Mouse (Mus musculus) activated CD4-positive, CD25-positive, alpha-beta regulatory T cell, adult 4 months (primary cell): Measurements from ENCODE around the gene Dcbld1. TPM values are rescaled to one million over a fixed set of nuclear protein-coding genes. Genes with fewer than 3 reads are reported as not detected.
A peak's percentile ranks its signal among the peaks of the same experiment; 100 is the strongest.

ENCODE experiments used
- ATAC-seq: one replicate; pipeline ENCODE4 v1.8.0; 2017
- polyA plus RNA-seq, 2 experiments: library from polyadenylated mRNA; unstranded; fragments of 100-300 nt; shearing (Covaris generic); gene quantifications; one replicate each; pipeline ENCODE4 v1.2.1; 2017

The Dcbld1 gene
- under 1 TPM in 1 of 2 experiments, not detected in 1; 0.07 TPM for polyA plus RNA-seq

- peak; percentile 60 for ATAC-seq
Measured at GRCm38 (mm10) chr10:52233301-52233968, at the start of gene Dcbld1. Dcbld1 (plus strand) TSS chr10:52233619.

DNA sequence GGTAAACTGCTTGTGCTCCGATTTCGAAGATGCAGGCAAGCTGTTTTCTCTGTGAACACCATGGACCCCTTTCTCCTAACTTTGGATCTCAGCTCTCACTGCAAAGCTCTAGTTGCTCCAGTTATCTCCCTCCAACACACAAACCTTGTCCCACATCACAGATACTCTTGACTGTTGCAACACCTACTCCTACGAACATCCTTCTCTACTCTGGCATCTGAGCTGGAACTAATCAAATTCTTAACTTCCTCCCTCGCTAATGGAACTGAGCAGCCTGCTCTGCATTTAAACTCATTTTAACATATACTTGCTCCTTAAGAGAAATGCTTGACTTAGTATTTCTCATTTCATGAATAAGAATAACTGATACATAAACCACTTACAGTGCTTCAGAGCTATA, 47.5 kb upstream of the Dcbld1 start:
- no peak for ATAC-seq

DNA sequence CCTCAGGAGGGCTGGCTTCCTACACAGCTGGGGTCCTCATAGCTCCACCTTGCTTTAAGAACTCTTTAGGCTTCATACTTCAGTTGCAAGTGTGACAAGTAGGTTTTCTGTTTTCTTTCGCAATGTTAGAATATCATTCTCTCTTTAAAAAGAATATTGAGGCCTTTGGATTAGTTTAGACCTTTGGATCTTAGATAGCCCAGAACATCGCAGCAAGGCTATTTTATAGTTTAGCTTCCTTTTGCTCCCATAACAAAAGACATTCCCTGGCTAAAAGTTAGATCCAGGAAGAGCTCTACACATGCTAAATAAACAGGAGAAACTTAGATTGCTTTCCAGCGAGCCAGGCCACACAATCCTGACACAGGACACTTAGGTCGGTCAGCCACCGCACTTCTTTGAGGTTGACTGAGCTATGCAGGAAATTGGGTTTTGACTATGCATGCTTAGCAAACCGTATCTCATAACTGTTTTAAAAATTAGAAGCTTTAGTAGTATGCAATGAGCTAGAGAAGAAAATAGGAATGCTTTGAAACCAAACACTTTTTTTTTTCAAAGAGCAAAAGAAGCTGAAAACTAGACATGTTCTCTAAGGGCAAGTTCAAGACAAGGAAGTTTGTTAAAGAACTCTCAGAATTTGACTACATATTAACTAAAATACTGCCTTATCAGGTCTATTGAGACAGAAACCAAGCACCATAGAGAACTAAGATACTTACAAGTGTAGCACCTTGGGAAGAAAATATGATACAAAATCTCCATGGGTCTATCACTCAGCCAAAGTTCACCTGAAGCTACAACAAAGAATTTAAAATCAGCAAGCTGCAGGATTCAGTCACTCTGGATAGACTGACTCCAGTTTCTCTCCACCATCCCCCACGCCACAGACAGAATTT, 38.2 kb upstream of the Dcbld1 start, which contains the start of gene Ros1:
TSS of gene Ros1 (minus strand) at position 288 of the 896 bp plus-strand sequence.
- ATAC-seq: no peak

DNA sequence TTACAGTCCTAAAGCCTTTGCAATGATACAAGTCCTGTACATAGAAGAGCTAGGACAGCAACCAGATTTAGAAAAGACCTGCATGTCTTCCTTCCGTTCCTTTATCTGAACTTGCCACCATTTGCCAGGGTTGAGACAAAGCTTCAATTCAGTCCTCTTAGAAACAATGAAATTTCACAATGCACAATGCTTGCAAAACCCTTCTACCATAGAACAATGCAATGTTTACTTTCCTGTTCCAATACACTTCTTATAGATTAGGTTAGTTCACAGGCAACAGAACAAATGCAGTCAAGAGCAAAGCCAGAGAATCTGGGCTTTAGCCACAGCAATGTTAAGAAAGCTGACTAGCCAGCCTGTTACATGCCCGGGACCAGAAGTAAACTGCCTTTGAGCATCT, 29.4 kb upstream of the Dcbld1 start:
- no peak for ATAC-seq

- no peak for ATAC-seq
Measured at GRCm38 (mm10) chr10:52215267-52215818, 18.1 kb upstream of the Dcbld1 start.

- no peak for ATAC-seq
Measured at GRCm38 (mm10) chr10:52216797-52217563, 16.4 kb upstream of the Dcbld1 start.

GRCm38 (mm10) chr10:52217564-52217934, 15.9 kb upstream of the Dcbld1 start:
- ATAC-seq: no peak

DNA sequence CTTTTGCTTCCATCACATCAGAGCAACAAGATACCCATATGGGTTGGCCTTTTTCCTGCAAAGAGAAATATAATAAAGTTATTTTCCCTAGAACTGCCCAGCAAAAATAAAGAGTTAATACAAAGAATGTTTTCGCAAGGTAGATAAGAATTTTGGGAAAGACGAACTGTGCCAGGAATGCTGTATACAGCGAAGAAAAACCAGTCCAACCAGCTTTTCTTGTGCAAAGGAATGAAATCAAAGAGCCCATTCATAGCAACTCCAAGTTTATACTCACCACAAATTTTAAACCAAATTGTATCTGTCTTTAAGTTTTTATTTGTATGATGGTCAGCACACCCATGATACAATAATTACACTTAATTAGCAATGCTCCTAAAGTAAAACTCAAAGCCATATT, 13.8 kb upstream of the Dcbld1 start:
- no peak for ATAC-seq

DNA sequence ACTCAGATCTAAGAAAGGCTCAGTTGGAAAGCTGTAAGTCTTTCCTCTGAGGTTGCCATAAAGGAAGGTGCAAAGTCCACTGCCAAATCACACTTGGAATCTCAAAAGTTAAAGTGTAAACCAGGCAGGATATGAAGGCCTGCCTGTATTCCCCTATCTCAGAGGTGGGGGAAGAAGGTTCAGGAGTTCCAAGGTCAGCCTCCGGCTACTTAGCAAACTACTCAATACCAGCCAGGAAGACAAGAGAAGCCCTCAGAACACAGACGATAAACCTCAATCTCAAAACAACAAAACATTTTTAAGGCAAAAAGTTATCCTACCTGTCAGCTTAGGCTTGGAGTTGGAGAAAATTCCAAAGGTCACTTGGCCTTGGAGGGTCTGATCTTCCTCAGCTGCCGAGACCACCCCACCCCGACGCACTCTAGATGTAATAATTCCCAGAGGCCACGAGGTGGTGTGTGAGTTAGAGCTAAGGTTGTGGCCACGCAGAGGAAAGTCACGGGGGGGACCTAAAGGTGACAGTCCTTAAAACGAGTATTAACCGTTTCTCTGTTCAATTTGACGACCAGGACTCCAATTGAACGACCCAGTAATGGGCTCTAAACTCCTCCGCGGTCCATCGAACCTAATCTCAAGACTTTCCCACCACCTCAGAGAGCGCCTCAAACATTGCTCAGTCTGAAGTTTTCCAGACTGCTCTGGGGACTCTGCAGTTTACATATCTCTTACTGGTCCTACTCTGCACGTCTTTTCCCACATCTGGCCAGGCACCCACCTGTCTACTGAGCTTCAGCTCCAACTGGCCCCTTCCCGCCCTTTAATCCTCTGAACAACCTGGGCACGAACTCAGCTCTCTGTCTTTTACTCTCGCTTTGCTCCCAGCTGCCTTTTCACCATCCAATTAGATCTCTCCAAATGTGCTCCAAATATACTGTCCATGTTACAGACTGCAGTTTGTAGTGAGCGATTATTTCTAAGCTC, 933 bp upstream of the Dcbld1 start:
- no peak for ATAC-seq

DNA sequence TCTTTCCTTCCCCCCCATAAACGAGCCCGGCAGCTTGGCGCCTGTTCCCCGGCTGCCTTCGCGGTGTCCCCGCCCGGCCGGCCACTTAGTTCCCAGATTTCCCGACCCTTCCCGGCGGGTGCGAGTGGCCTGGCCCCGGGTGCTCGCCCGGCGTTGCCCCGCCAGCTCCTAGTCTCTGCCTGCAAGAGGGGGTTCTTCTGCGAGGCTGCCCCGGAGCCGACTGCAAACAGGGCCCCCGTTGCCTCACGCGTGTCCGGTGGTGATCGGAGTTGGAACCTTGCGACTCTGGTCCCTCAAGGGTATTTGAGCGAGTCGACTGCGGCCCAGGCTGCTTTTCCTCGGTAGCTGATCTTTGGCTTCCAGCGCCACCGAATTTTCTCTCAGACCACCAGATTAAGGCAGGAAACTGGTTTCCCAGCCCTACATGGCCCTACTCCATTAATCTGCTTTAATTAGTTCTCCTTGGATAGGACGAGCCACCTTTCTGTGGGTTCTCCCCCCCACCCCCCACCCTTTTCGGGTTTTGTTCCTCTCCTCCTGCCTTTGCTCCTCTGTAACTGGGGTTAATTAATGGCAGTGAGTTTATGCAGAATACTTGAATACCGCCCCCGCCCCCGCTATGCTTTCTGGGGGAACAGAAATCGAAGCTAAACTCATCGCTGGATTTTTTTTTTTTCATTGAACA, 692 bp downstream of the Dcbld1 start:
- ATAC-seq: peak; percentile 26

- no peak for ATAC-seq
Measured at GRCm38 (mm10) chr10:52234654-52234981, 1.2 kb downstream of the Dcbld1 start.

- ATAC-seq: no peak
Measured at GRCm38 (mm10) chr10:52235461-52235860, 2.0 kb downstream of the Dcbld1 start.

- ATAC-seq: no peak
Measured at GRCm38 (mm10) chr10:52242015-52242414, 8.6 kb downstream of the Dcbld1 start.

- ATAC-seq: no peak
Measured at GRCm38 (mm10) chr10:52242680-52243323, 9.4 kb downstream of the Dcbld1 start.

DNA sequence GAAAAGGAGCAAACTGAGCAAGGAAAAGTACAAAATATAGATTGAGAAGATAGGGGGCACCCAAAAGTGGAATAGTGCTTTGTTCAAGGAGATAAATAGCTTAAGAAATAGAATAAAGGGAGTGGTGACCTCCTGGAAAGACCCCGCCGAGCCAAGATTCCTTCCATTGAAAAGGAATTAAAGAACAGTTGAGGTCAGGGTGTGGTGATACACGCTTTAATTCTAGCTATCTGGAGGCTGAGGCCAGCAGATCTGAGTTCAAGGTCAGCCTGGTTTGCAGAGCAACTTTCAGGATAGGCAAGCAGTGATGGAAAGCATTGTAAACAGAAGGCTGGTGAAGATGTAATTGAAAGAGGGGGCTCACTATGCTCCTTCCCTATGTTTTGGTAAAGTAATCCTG, 12.8 kb downstream of the Dcbld1 start:
- no peak for ATAC-seq

DNA sequence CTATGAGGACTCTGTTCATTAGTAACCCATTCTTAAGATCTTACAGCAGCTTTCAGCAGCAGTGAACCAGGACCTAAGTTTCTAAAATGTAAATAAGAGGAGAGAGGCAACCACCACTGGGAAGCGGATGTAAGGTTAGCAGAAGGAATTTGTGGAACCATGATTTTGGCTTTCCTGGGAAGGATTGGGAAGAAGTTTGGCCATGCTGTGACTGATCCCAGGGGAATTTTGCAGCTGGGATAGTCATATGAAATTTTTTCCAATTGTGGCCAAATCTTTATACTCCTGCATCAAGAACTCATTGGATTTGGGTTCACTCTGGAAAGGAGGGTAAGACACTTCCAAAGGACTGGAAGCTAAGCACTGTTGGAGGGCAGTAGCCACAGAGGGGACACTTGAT, 18.8 kb downstream of the Dcbld1 start:
- no peak for ATAC-seq

GRCm38 (mm10) chr10:52253426-52253825, 20.0 kb downstream of the Dcbld1 start:
- no peak for ATAC-seq

DNA sequence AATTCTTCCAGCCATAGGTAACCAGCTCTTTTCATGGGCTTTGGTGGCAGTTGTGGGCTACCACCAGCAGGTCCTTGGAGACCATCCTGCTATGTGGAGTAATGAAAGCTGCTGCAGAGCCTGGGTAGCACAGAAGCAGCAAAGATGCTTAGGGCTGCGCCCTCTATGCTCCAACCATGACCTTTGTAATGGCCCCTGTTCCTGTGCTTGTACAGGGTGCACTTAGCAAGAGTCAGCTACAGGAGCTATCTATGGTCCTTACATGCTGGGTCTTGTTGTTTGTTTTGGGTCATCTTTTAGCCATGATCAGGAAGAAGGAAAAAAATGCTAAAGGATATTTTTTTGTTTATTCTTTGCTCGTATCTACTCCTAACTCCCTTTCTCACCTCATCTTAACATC, 24.3 kb downstream of the Dcbld1 start:
- no peak for ATAC-seq

DNA sequence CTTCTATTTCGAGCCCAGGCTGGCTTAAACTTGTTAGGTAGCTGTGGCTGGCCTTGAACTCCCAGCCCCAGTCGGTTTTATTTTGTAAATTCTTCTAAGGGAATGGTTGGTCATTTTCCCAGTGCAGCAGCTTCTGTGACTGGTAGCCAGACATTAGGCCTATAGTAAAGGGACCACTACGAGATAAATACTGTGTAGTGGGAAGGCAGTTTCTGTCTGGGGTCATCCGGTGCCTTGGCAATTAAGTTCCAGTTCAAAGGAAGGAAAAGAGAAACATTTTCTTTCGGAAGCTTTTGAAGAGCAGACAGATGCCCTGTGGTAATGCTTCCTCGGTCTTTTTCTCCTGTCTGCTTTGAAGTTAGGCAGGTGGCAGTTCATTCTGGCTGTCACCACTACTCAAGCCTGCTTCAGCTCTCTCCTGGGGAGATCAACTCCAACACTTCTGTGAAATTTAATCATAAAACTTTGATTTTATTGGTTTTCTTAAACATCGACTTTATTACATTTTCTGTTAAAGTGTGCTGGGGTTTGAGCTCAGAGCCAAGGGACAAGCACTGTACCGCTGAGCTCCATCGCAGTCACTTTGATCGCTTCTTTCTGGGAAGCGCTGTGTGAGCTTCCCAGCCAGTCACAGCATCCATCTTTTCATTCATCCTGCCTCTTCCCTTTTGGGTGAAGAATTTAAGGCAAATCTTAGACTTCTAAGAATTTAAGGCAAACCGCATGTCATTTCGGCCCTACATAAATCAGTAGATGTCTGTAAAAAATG, 24.9 kb downstream of the Dcbld1 start:
- ATAC-seq: no peak

DNA sequence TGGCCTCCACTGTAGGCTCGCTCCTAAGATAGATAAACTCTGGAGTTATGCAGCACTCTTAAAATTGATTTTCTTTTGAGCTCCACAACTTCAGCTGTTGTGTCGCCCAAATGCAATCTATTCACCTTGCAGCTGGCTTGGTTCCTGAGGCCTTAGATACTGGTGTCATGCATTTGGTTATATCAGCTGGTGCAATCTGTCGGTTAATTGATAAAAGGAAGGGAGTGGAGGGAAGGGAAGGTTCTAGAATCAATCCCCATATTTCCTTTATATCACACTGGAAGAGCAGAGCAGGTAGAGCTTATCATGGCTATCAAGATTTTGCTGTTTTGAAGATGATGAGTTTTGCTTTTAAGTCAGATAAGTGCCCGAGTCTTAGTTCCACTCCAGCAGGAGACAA, 26.8 kb downstream of the Dcbld1 start:
- ATAC-seq: no peak
